Mouse (Mus musculus) embryonic facial prominence, embryonic 11.5 days (tissue): Measurements from ENCODE around the gene Efna3. TPM values are rescaled to one million over a fixed set of nuclear protein-coding genes. Genes with fewer than 3 reads are reported as not detected.

Experiments used
- ATAC-seq: fragments of 200-750 bp; cut with Nextera tagmentation; replicated peaks from 2 replicates; pipeline ENCODE4 v1.8.0; 2017; ENCODE audit warnings: low read depth; ENCODE audit not compliant: insufficient number of reproducible peaks, low FRiP score, low TSS enrichment
- DNase-seq: peaks from one replicate; pipeline ENCODE4 v3.0.0-alpha.2; 2015; ENCODE audit warnings: low spot score
- H3K27ac ChIP-seq: fragments of 300-500 bp; sonication (generic); replicated peaks from 2 replicates; pipeline ENCODE4 v1.5.1; 2014; ENCODE audit warnings: mild to moderate bottlenecking, low read depth, low read length, control low read depth
- H3K27me3 ChIP-seq: fragments of 300-500 bp; sonication (generic); 2 replicates; pipeline ENCODE4 v1.6.1; 2014; ENCODE audit warnings: mild to moderate bottlenecking, low read length, moderate library complexity, mixed read lengths; ENCODE audit not compliant: control insufficient read depth, insufficient read depth
- H3K36me3 ChIP-seq: fragments of 300-500 bp; sonication (generic); replicated peaks from 2 replicates; pipeline ENCODE4 v1.6.1; 2014; ENCODE audit warnings: low read depth, mild to moderate bottlenecking, low read length, moderate library complexity, mixed read lengths; ENCODE audit not compliant: control insufficient read depth, insufficient read depth
- H3K4me1 ChIP-seq: fragments of 300-500 bp; sonication (generic); 2 replicates; pipeline ENCODE4 v1.6.1; 2014; ENCODE audit warnings: low read length, mixed read lengths; ENCODE audit not compliant: control insufficient read depth, insufficient read depth
- H3K4me2 ChIP-seq: fragments of 300-500 bp; sonication (generic); 2 replicates; pipeline ENCODE4 v1.6.1; 2014; ENCODE audit warnings: low read depth, mild to moderate bottlenecking, control low read depth, low read length, moderate library complexity
- H3K4me3 ChIP-seq: fragments of 300-500 bp; sonication (generic); 2 replicates; pipeline ENCODE4 v1.5.1; 2014; ENCODE audit warnings: low read depth, low read length, control low read depth
- H3K9ac ChIP-seq: fragments of 300-500 bp; sonication (generic); replicated peaks from 2 replicates; pipeline ENCODE4 v1.6.1; 2014; ENCODE audit warnings: mild to moderate bottlenecking, control low read depth, low read length
- H3K9me3 ChIP-seq: fragments of 300-500 bp; sonication (generic); replicated peaks from 2 replicates; pipeline ENCODE4 v1.6.1; 2016; ENCODE audit warnings: mild to moderate bottlenecking, low read length, inconsistent platforms, mixed read lengths; ENCODE audit not compliant: control insufficient read depth
- WGBS: fragments of 180-500 bp; shearing (Covaris S2); extraction: QIAGEN DNeasy Blood & Tissue Kit; methylation state at CpG from one replicate; pipeline ENCODE4 v1.1.7; 2014; 5-methylcytosine and 5-hydroxymethylcytosine counted together
- polyA plus RNA-seq: library from polyadenylated mRNA; unstranded; fragments of >200 nt; fragmentation: Nextera tagmentation; extraction: Ambion mirVana; gene quantifications from 2 replicates; pipeline ENCODE4 v1.2.1, GENCODE M21; 2014

Efna3 gene
- polyA plus RNA-seq, 1 experiment from 2014 or later, result 6.6 TPM

DNA sequence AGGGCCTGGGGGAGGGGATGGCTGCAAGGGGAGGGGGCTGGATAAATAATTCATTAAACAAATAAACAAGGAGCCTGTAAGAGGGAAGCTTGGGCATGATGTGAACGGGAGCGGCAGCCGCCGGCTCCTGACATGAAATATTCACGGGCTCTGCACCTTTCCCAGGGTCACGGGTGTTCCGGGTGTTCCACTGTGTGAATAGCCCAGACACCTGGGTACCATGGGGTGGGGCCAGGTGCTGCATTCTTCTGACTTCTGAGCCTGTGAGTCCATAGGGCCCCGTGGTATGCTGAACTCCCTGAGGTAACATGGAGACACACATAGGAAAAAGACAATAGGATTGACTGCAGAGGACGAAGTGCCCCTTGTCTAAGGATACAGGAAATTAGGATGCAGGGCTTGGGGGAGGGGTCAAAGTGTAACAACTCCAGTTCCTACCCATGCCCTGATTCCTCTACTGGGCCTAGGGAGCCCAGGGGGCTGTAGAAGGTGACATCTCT is 4.7 kb upstream of the Efna3 start:
- Histone ChIP-seq H3K36me3 (no peaks in the 10 kb centered on the region; the same call in 1 of the 2 replicates), H3K4me1 (peaks cover 2% of the 10 kb centered on the region; the same call in 1 of the 2 replicates), H3K27me3 (no peaks in the 10 kb centered on the region), H3K27ac (no peak overlapping the region), H3K9ac (no peak overlapping the region), H3K4me2 (no peak overlapping the region), H3K9me3 (no peaks in the 10 kb centered on the region), H3K4me3 (no peak overlapping the region)
- WGBS, result 56% methylated on average over 9 of the region's 9 CpGs
- no peak for ATAC-seq
- no peak for DNase-seq

DNA sequence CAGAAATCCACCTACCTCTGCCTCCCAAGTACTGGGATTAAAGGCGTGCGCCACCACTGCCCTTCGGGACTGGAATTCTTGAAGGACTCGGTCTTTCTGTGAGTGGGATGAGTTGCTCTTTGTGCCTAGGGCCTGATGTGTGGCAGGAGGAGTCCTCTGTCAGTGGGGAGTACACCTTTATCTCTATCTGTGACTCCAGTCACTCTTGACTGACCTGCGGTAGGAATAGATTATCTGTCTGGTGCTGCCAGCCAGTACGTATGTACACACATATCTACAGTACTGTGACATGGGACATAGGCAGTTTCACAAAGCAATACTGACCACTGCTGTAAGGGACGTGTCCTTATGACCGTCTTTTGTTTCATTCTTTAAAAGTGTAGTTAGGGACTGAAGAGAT is 3.1 kb upstream of the Efna3 start:
- Histone ChIP-seq H3K4me2 (no peak overlapping the region), H3K4me1 (peaks cover 10% of the 10 kb centered on the region), H3K9me3 (no peaks in the 10 kb centered on the region), H3K9ac (no peak overlapping the region), H3K36me3 (no peaks in the 10 kb centered on the region), H3K4me3 (no peak overlapping the region), H3K27me3 (peaks cover 14% of the 10 kb centered on the region), H3K27ac (no peak overlapping the region)
- no peak for ATAC-seq
- 88% methylated on average over 8 of the region's 8 CpGs for WGBS
- DNase-seq, result no peak

DNA sequence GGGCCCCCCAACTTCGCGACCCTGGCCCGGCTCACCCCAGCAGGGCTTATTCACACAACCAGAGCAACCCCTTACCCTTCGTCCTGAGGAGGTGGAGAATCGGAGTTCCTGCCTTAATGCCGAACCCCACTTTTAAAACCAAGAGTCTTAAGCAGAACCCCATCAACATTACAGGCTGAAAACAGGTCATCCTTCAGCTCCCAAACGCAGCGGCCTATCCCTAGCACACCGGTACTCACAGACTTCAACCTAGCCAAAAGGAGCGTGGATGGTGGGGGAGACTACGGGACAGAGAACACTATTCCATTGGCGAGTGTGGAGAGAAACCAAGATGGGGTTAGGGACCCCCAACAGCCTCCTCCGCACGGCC is 649 bp downstream of the Efna3 start:
- peak overlapping the region; percentile 93 for H3K4me2 ChIP-seq
- no peaks in the 10 kb centered on the region for H3K9me3 ChIP-seq
- WGBS, result under 1% methylated on average over 14 of the region's 14 CpGs
- DNase-seq, result peak; percentile 31
- no peak overlapping the region for H3K27ac ChIP-seq
- no peaks in the 10 kb centered on the region for H3K36me3 ChIP-seq
- H3K4me3 ChIP-seq, result peak overlapping the region; percentile 57
- H3K27me3 ChIP-seq, result peaks cover 40% of the 10 kb centered on the region
- no peak for ATAC-seq
- H3K4me1 ChIP-seq, result peaks cover 16% of the 10 kb centered on the region
- peak overlapping the region; percentile 56 for H3K9ac ChIP-seq

DNA sequence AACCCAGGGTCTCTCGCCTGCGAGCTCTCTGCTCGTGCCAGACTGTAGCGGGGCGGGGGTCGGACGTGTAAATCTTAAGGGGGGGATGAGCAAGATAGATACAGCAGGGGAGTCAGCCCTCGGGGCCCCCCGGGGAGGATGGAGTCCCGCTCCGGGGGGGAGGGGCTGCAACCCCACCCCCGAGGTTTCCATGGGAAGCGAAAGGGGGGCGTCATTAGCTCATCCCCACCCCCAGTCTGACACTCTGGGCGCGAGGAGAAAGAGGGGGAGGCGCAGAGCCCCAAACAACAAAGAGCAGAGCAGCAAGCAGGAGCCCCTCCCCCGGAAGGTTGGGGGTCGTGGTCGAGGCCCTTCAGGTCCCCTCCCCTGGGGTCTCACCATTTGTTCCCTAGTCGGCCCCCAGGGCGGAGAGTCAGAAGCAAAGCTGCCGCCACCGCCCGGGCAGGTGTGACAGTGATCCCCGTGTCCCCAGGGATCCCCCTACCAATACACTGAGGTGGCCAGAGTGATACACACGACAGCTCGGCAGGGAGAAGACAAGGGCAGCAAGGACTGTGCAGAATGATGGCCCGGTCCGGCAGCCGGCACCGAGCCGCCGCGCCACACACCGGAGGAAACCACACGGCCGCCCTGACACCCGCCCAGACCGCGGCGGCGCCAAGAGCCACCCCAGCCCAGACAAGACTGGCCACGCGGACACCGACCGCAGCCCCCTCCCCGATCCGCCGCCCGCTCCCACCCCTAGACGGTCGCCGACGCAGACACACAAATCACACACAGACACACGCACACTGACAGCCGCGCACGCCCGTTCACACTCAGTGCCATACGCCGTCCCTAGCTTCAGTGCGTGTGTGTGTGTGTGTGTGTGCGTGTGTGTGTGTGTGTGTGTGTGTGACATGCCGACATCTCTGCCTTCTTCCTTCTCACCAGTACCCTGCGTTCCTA is 1.3 kb downstream of the Efna3 start:
- Histone ChIP-seq H3K4me2 (peak overlapping the region; percentile 93), H3K4me3 (peak overlapping the region; percentile 57), H3K27me3 (peaks cover 40% of the 10 kb centered on the region), H3K36me3 (no peaks in the 10 kb centered on the region), H3K9me3 (no peaks in the 10 kb centered on the region), H3K4me1 (peaks cover 17% of the 10 kb centered on the region), H3K27ac (0 out of 2 replicates have a peak overlapping the region, but pooled peaks have one; percentile 31), H3K9ac (peak overlapping the region; percentile 56)
- WGBS, result under 1% methylated on average over 56 of the region's 66 CpGs
- DNase-seq (peak; percentile 26), ATAC-seq (no peak)

DNA sequence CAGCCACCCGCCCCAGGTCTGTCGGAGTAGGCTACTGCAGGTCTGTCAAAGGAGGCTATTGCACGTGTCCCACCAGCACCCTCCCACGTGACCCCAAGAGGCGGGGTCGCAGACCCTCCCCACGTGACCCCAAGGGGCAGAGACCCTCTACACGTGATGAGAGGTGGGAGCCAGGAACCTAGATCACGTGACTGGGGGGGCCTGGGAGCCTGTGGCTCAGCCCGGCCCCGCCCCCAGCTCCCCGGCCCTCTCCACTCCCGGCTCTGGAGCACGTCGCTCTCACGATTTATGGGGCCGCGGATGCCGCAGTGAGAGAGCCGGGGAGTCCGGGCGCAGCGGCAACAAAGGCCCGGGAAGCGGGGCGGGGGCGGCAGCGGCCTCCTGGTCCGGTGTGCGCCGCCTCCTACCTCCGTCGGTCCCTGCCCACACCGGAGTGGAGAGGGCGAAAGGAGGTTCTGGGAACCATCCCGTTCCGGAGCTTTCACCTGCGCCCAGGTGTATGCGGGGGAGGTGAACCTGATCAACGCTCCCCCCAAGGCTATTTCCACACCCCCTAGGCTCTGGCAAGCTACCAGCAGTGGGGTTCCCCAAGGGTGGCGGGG is 2.1 kb downstream of the Efna3 start:
- Histone ChIP-seq H3K36me3 (no peaks in the 10 kb centered on the region), H3K4me1 (peaks cover 25% of the 10 kb centered on the region), H3K4me3 (peak overlapping the region; percentile 57), H3K27ac (0 out of 2 replicates have a peak overlapping the region, but pooled peaks have one; percentile 31), H3K4me2 (peak overlapping the region; percentile 93), H3K9ac (peak overlapping the region; percentile 56), H3K9me3 (no peaks in the 10 kb centered on the region), H3K27me3 (peaks cover 44% of the 10 kb centered on the region)
- ATAC-seq (no peak), DNase-seq (peak; percentile 80)
- under 1% methylated on average over 36 of the region's 41 CpGs for WGBS

DNA sequence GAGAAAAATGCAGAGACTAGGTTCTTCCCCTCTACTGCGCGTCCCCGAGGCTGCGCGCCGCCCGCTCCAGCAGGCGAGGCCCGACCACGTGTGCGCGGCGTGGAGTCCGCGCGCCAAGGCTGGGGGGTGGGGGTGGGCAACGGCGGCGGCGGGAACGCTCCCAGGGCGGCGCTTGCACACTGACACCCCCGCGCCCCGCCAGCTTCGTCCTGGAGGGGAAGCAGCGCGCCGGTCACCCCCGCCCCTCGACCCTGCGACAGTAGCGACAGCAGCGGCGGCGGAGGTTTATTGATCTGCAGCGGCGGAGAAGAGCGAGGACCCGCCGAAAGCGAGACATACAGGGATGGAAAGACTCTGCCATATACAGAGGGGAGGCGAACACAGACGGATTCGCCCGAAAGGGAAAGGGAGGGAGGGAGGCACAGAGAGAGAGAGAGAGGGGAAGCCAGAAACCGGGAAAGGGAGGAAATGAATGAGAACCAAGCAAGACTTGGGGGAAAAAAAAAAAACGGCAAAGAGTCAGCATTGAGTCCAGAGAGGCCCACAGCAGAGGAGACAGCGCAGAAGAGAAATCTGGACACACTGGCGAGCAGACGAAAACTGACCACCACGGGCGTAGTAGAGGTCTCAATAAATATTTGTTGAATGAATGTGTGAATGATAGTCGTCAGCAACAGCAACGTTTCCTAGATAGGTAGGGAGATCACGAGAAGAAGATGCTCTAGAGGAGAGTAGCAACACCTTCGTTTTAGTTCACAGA is 3.0 kb downstream of the Efna3 start:
- Histone ChIP-seq H3K4me2 (peak overlapping the region; percentile 85), H3K9me3 (no peaks in the 10 kb centered on the region), H3K27me3 (peaks cover 44% of the 10 kb centered on the region), H3K9ac (peak overlapping the region; percentile 51), H3K4me1 (peaks cover 31% of the 10 kb centered on the region), H3K36me3 (no peaks in the 10 kb centered on the region), H3K4me3 (peak overlapping the region; percentile 37), H3K27ac (no peak overlapping the region)
- WGBS, result 3% methylated on average over 58 of the region's 58 CpGs
- peak; percentile 46 for DNase-seq
- ATAC-seq, result no peak

DNA sequence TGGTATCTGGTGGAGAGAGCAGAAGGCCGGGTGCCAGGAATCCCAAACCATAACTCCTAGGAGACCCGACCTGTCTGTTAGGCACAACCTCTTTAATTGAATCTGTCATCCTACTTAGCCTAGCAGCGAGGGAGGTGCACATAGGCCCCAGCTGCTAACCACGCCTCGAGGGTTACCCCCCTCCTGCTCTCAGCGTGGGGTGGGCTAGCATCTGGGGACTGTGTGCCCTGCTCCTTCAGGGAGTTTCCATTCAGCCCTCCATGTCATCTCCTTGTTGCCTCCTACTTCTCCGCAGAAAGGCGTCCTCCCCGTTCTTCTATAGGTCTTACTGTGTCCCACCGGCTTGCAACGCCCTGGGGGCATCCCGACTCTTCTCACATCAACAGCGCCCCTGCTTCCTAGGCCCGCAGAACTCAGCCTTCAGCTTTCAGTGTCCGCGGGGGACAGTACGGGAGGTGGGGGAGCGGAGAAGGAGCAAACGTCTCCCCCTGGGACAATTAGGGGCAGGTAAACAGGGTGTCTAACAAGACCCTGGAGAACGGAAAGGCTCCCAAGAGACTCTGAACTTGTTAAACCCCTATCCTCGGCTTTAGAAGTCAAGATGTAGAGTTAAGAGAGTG is 3.7 kb downstream of the Efna3 start:
- Histone ChIP-seq H3K9ac (peak overlapping the region; percentile 51; the same call in 1 of the 2 replicates), H3K4me1 (peaks cover 31% of the 10 kb centered on the region), H3K4me2 (peak overlapping the region; percentile 85), H3K4me3 (peak overlapping the region; percentile 37), H3K27ac (no peak overlapping the region), H3K9me3 (no peaks in the 10 kb centered on the region), H3K36me3 (no peaks in the 10 kb centered on the region), H3K27me3 (peaks cover 44% of the 10 kb centered on the region)
- DNase-seq (no peak), ATAC-seq (no peak)
- 4% methylated on average over 21 of the region's 21 CpGs for WGBS
